Comparison of ENCODE assay signal across 12 mouse cellular contexts in genomic region chr8:36365945-36366344, GRCm38 (mm10).
A peak's percentile ranks its signal among the peaks of the same experiment; 100 is the strongest.
DNase-seq lines count a peak whose midpoint lies in the region; ATAC-seq and TF ChIP-seq lines count a peak whose summit lies in the region.
"Had no signal": no experiment of that assay in that cellular context is flagged by ENCODE, and none has a peak within 500 bp of the region (broad histone marks: within the 10 kb centered on the region; RNA-seq: fewer than 3 reads in every experiment).

No protein-coding gene starts in this region.

- H3K9ac ChIP-seq in hindbrain, postnatal 0 days (replicated peaks; ENCODE audit: low read length): no peak overlapping the region
- H3K9ac ChIP-seq in hindbrain, embryonic 11.5 days (ENCODE audit: low read depth, low read length): no peak overlapping the region
- no peak overlapping the region for H3K9ac ChIP-seq in lung, embryonic 14.5 days
- H3K9ac ChIP-seq: hindbrain, embryonic 14.5 days had no signal

- ATAC-seq in hindbrain, postnatal 0 days: no peak; the same call in 1 of the 2 replicates
- ATAC-seq in hindbrain, embryonic 11.5 days (ENCODE audit: low FRiP score): no peak
- ATAC-seq in lung, embryonic 14.5 days (ENCODE audit: insufficient read depth): no peak

- H3K4me2 ChIP-seq in hindbrain, postnatal 0 days (ENCODE audit: low read depth, low read length): no peak overlapping the region
- no peak overlapping the region for H3K4me2 ChIP-seq in hindbrain, embryonic 11.5 days (replicated peaks; ENCODE audit: low read depth, low read length)
- no peak overlapping the region for H3K4me2 ChIP-seq in lung, embryonic 14.5 days
- H3K4me2 ChIP-seq: hindbrain, embryonic 14.5 days had no signal

- H3K27ac ChIP-seq in hindbrain, postnatal 0 days: no peak overlapping the region
- H3K27ac ChIP-seq in hindbrain, embryonic 11.5 days (ENCODE audit: low read depth, low read length): no peak overlapping the region
- no peak overlapping the region for H3K27ac ChIP-seq in lung, embryonic 14.5 days (ENCODE audit: low read depth)
- H3K27ac ChIP-seq: hindbrain, embryonic 14.5 days had no signal

- TF ChIP-seq CTCF in hindbrain, postnatal 0 days (IDR thresholded peaks at IDR 0.05; ENCODE audit: low read depth): peak; percentile 39; the same call in 1 of the 2 replicates
- peak; percentile 30; the same call in 1 of the 2 replicates for TF ChIP-seq CTCF in lung, embryonic 14.5 days (IDR thresholded peaks at IDR 0.05; ENCODE audit: low read depth)

- no peaks in the 10 kb centered on the region for H3K27me3 ChIP-seq in hindbrain, postnatal 0 days (ENCODE audit: insufficient read depth, low read length)
- H3K27me3 ChIP-seq in hindbrain, embryonic 11.5 days (ENCODE audit: control insufficient read depth, insufficient read depth, low read length): no peaks in the 10 kb centered on the region
- H3K27me3 ChIP-seq in lung, embryonic 14.5 days (ENCODE audit: insufficient read depth, low read length): no peaks in the 10 kb centered on the region

- H3K4me3 ChIP-seq in hindbrain, postnatal 0 days (ENCODE audit: low read length): no peak overlapping the region
- no peak overlapping the region for H3K4me3 ChIP-seq in hindbrain, embryonic 11.5 days (ENCODE audit: low read depth, low read length)
- H3K4me3 ChIP-seq in lung, embryonic 14.5 days (ENCODE audit: low read depth, low read length): no peak overlapping the region

- H3K4me1 ChIP-seq in hindbrain, postnatal 0 days (ENCODE audit: insufficient read depth, low read length): no peaks in the 10 kb centered on the region
- H3K4me1 ChIP-seq in hindbrain, embryonic 11.5 days (replicated peaks; ENCODE audit: control insufficient read depth, insufficient read depth, low read length): no peaks in the 10 kb centered on the region
- H3K4me1 ChIP-seq in lung, embryonic 14.5 days (ENCODE audit: insufficient read depth): no peaks in the 10 kb centered on the region

- peak; percentile 16 for DNase-seq in adrenal gland, postnatal 10 days
- no peak for DNase-seq in adrenal gland, adult 8-10 months
- DNase-seq in hindbrain, postnatal 0 days (ENCODE audit: low spot score): no peak
- no peak for DNase-seq in hindbrain, embryonic 11.5 days (ENCODE audit: low spot score)
- DNase-seq in lung, embryonic 14.5 days: peak; percentile 15
- DNase-seq in lung, postnatal 25 days (ENCODE audit: low spot score): no peak
- peak; percentile 15 for DNase-seq in lung, postnatal 36 days
- no peak for DNase-seq in frontal cortex, postnatal 14 days (ENCODE audit: low spot score in 2 of 2)
- DNase-seq: gastrocnemius, postnatal 10 days; thymus, adult 18-20 months had no signal

- WGBS in hindbrain, postnatal 0 days: 75% methylated on average over 2 of the region's 2 CpGs
- 77% methylated on average over 2 of the region's 2 CpGs for WGBS in hindbrain, embryonic 11.5 days
- 60% methylated on average over 2 of the region's 2 CpGs for WGBS in lung, embryonic 14.5 days

- H3K9me3 ChIP-seq in hindbrain, postnatal 0 days (ENCODE audit: low read length): no peaks in the 10 kb centered on the region
- H3K9me3 ChIP-seq in hindbrain, embryonic 11.5 days (ENCODE audit: control insufficient read depth, low read length): no peaks in the 10 kb centered on the region
- H3K9me3 ChIP-seq in lung, embryonic 14.5 days (ENCODE audit: low read depth, low read length): no peaks in the 10 kb centered on the region
- H3K9me3 ChIP-seq: G1E had no signal

- H3K36me3 ChIP-seq in hindbrain, postnatal 0 days (ENCODE audit: insufficient read depth, low read length): no peaks in the 10 kb centered on the region
- no peaks in the 10 kb centered on the region for H3K36me3 ChIP-seq in hindbrain, embryonic 11.5 days (ENCODE audit: control insufficient read depth, insufficient read depth, low read length)
- H3K36me3 ChIP-seq in lung, embryonic 14.5 days (ENCODE audit: insufficient read depth): no peaks in the 10 kb centered on the region
- H3K36me3 ChIP-seq: G1E had no signal

Comparison
In these comparisons a context has a peak if more than half of its experiments do, and no peak if none do; other contexts are left out.
1. DNase-seq: peak in adrenal gland, postnatal 10 days (single experiment), lung, embryonic 14.5 days (single experiment) and lung, postnatal 36 days (single experiment); none in adrenal gland, adult 8-10 months (single experiment), hindbrain, postnatal 0 days (single experiment), hindbrain, embryonic 11.5 days (single experiment), lung, postnatal 25 days (single experiment) and frontal cortex, postnatal 14 days (0 of 2).